Mouse (Mus musculus) thymus, postnatal 0 days (tissue): ENCODE data around the gene Kcnk13. TPM values are rescaled to one million over a fixed set of nuclear protein-coding genes. Genes with fewer than 3 reads are reported as not detected.

ENCODE experiments used
- DNase-seq: peaks from one replicate; pipeline ENCODE4 v3.0.0-alpha.2; 2015; ENCODE audit warnings: low spot score
- microRNA-seq: library from miRNA; unstranded; fragments of <30 nt; microRNA quantifications from one replicate; pipeline ENCODE4, GENCODE M21; 2016; ENCODE audit warnings: borderline number of aligned reads
- polyA plus RNA-seq: library from polyadenylated mRNA; unstranded; fragments of >200 nt; fragmentation: Nextera tagmentation; extraction: Ambion mirVana; gene quantifications from 2 replicates; pipeline ENCODE4 v1.2.1, GENCODE M21; 2015

Kcnk13 gene
- polyA plus RNA-seq, 1 experiment from 2014 or later, result 0.62 TPM

DNA sequence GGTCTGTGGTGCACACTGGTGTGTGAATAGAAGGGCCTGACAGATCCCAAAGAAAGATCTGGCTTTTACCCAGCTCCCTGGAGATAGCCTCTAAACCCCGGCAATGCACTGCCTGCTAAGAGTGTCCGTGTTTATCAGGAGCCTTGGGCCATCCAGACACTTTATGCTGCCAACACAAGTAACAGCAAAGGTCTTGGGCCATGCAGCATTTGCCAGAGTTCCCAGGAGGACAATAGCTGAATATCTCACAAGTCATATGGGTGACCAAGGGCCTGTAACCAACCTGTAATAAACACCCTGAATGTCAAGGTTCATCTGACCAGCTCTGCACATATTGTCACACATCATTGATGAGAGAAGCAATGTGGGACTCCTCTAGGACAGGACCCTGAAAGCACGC, 123.7 kb downstream of the Kcnk13 start:
- no peak for DNase-seq

GRCm38 (mm10) chr12:100089265-100089664, 125.0 kb downstream of the Kcnk13 start:
- no peak for DNase-seq

DNA sequence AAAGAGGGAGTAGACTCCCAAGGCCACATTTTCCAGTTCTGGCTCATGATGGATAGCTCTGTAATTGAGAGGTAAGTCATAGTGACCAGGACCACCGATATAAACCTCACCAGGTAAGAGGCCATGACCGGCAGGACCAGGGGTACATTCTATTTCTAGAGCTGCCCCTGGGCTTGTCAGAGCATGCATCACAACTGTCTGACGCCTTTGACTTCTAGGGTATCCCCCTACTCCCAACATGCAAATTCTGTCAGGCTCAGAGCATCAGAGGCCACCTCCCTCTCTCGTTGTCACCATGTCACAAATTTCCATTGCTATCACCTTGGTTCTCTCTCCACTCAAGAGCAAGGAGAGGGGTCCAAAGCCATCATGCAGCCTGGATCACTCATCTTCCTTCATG, 126.5 kb downstream of the Kcnk13 start:
- no peak for DNase-seq

GRCm38 (mm10) chr12:100093046-100093445, 128.7 kb downstream of the Kcnk13 start:
- no peak for DNase-seq

DNA sequence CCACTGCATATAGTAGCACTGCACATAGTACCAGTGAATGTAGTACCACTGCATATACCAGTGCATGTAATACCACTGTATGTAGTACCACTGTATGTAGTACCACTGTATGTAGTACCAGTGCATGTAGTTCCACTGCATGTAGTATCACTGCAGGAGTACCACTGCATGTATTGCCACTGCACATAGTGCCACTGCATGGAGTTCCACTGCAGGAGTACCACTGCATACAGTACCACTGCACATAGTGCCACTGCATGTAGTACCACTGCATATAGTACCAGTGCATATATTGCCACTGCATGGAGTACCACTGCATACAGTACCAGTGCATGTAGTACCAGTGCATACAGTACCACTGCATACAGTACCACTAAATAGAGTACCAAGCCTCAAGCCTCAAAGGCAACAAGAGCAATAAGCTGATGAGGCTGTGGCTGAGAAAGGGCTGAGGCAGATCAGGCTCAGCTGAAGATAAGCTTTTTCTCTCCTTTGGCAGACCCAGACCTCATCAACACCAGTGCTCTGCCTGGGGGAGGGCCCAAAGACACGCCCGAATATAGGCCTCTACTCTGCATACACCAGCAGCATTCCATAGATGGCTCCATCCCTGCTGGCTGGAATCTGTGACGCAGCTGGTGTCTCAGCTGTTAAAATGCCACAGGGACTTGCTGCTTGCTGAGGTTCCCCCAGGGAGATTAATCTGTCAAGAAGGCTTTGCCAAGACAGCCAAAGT, 135.8 kb downstream of the Kcnk13 start:
- no peak for DNase-seq

- DNase-seq, result no peak
Observed at GRCm38 (mm10) chr12:100100707-100101030, 136.4 kb downstream of the Kcnk13 start.

DNA sequence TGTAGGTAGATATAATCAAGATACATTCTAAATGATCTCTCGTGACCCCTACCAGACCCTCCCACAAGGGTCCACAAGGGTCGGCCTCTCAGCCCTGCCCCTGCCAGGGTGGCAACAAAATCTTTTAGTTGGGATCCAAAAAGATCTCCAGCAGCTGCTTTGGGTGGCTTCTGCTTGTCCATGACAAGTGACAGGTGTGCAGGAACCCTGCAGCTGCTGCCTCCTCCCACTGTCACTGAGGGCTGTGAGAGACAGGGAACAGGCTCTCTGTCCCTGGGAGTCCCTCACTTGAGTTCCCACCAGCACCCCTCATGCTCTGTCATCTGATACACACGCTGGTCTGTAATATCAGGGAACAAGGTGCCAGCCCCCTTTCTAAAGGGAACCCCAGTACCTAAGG, 137.4 kb downstream of the Kcnk13 start:
- no peak for DNase-seq

DNA sequence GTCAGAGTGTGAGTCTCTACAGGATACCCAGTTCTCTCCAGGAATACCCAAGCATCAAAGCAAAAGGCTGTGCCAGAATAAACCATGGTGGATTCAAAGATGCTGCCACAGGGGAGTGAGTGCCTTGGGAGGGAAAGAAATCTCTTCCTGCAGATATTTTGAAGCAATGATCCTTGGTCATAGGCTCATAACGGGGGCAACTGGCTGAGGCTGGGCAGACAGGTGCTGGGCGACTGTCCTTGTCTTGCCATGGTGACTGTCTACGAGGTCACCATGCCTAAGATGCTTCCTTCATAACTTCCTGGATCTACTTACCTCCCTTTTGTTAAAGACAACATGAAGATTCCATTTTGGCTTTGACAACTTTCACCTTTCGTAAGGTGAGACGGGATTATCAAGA, 140.2 kb downstream of the Kcnk13 start:
- DNase-seq, result no peak

GRCm38 (mm10) chr12:100106275-100106895, 142.1 kb downstream of the Kcnk13 start:
- peak; percentile 88 for DNase-seq

- no peak for DNase-seq
Observed at GRCm38 (mm10) chr12:100107436-100107835, 143.1 kb downstream of the Kcnk13 start.

DNA sequence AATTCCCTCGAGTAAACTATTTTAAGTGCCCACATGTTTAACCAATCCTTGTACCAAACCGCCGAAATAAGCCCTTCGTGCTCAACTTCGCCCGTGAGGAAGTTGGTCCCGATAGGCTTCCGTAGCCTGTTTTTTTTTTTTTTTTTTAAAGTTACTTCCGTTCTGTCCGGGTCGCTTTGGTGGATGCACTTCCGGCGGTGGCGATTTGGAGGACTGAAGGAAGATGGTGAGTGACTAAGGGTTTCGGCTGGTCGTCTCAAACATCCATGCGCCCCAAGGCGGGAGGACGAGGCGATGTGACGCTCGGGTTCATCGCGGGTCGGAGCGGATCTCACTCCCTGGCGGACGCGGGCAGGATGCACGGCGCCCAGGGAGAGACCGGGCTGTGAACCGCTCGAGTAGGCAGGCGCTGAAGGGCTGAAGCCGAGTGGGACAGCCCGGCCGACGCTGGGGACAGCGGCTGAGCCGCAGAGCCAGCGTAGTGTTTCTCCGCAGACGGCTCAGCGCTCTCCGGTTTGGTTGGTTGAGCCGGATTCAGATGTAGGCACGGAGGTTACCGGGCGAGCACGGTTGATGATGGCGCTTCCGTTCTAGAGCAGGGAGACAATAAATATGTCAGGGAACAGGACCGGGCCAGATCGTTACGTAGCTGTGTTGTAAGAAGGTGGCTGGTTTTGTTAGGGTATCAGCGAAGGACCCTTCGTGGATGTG, 145.8 kb downstream of the Kcnk13 start, which contains the start of gene Psmc1:
TSS of gene Psmc1 (plus strand) at position 169 of the 711 bp plus-strand sequence.
- DNase-seq, result peak; percentile 92

Small RNAs within 50 kb of the gene (microRNA-seq; reads per million reads assigned to microRNA genes)
- not detected for gene Gm23291

Other genes starting within 250 kb of the Kcnk13 start
- gene Efcab11, start 80.1 kb upstream of the Kcnk13 start, polyA plus RNA-seq, result 9.6 and 10.0 TPM in 2 replicates
- gene Tdp1, start 80.0 kb upstream of the Kcnk13 start, polyA plus RNA-seq, result 49.9 and 55.7 TPM in 2 replicates
- gene Psmc1, start 145.7 kb downstream of the Kcnk13 start, polyA plus RNA-seq, result 277 and 292 TPM in 2 replicates
- gene Nrde2, start 195.2 kb downstream of the Kcnk13 start, polyA plus RNA-seq, result 23.5 and 27.0 TPM in 2 replicates
- gene Calm1, start 234.9 kb downstream of the Kcnk13 start, polyA plus RNA-seq, result 1,636 and 1,740 TPM in 2 replicates